Comparison of ENCODE assay signal across 17 mouse cellular contexts in the genomic region with DNA sequence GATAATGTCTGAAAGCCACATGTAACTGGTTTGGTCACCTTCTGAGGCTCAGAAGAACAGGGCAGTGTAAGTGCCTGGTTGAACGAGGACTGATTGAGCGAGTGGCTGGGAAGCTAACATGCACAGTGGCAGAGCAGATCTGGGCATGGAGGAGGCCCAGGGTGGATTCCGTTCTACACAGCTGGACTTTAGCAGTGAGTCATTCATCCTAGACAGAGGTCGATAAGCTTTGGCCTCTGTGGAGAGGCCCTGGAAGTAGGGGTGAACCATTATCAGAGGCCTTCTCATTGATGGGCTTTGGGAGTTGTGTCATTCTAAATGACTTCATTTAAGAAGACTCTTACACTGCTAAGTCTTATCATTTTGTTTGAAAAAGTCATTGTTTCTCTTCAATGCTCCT.
DNase-seq lines count a peak whose midpoint lies in the region; ATAC-seq lines count a peak whose summit lies in the region.
"Had no signal": no experiment of that assay in that cellular context is flagged by ENCODE, and none has a peak within 500 bp of the region (broad histone marks: within the 10 kb centered on the region; RNA-seq: fewer than 3 reads in every experiment).

No protein-coding gene starts in this region.

- H3K36me3 ChIP-seq in heart, embryonic 10.5 days: no peaks in the 10 kb centered on the region
- no peaks in the 10 kb centered on the region for H3K36me3 ChIP-seq in heart, embryonic 15.5 days
- H3K36me3 ChIP-seq in intestine, embryonic 16.5 days (ENCODE audit: control insufficient read depth, insufficient read depth, low read length): no peaks in the 10 kb centered on the region
- H3K36me3 ChIP-seq in intestine, embryonic 15.5 days: no peaks in the 10 kb centered on the region
- H3K36me3 ChIP-seq: embryonic facial prominence, embryonic 15.5 days; forebrain, embryonic 10.5 days; hindbrain, embryonic 13.5 days had no signal

- peak overlapping the region; percentile 6; the same call in 1 of the 2 replicates for H3K27ac ChIP-seq in heart, embryonic 10.5 days
- peak overlapping the region; percentile 29; the same call in 1 of the 2 replicates for H3K27ac ChIP-seq in heart, embryonic 15.5 days
- no peak overlapping the region for H3K27ac ChIP-seq in intestine, embryonic 16.5 days (ENCODE audit: low read length)
- no peak overlapping the region for H3K27ac ChIP-seq in intestine, embryonic 15.5 days
- H3K27ac ChIP-seq: embryonic facial prominence, embryonic 15.5 days; forebrain, embryonic 10.5 days had no signal

- H3K4me2 ChIP-seq in heart, embryonic 15.5 days: no peak overlapping the region
- H3K4me2 ChIP-seq in intestine, embryonic 16.5 days (ENCODE audit: low read depth, low read length): no peak overlapping the region
- H3K4me2 ChIP-seq in intestine, embryonic 15.5 days (replicated peaks): no peak overlapping the region
- H3K4me2 ChIP-seq: embryonic facial prominence, embryonic 15.5 days; hindbrain, embryonic 13.5 days had no signal

- H3K4me3 ChIP-seq in heart, embryonic 10.5 days: no peak overlapping the region
- H3K4me3 ChIP-seq in heart, embryonic 15.5 days: no peak overlapping the region
- H3K4me3 ChIP-seq in intestine, embryonic 16.5 days (ENCODE audit: low read length): no peak overlapping the region
- no peak overlapping the region for H3K4me3 ChIP-seq in intestine, embryonic 15.5 days (replicated peaks)
- H3K4me3 ChIP-seq: embryonic facial prominence, embryonic 15.5 days; erythroblast, embryonic 14.5 days; forebrain, embryonic 10.5 days; hindbrain, embryonic 13.5 days had no signal

- no peaks in the 10 kb centered on the region for H3K9me3 ChIP-seq in heart, embryonic 10.5 days
- no peaks in the 10 kb centered on the region for H3K9me3 ChIP-seq in heart, embryonic 15.5 days (replicated peaks)
- H3K9me3 ChIP-seq in intestine, embryonic 16.5 days (ENCODE audit: control insufficient read depth, low read length): no peaks in the 10 kb centered on the region
- H3K9me3 ChIP-seq in intestine, embryonic 15.5 days: no peaks in the 10 kb centered on the region
- H3K9me3 ChIP-seq: embryonic facial prominence, embryonic 15.5 days; forebrain, embryonic 10.5 days; hindbrain, embryonic 13.5 days had no signal

- peaks cover 19% of the 10 kb centered on the region for H3K4me1 ChIP-seq in heart, embryonic 10.5 days
- H3K4me1 ChIP-seq in heart, embryonic 15.5 days (replicated peaks): peaks cover 16% of the 10 kb centered on the region
- H3K4me1 ChIP-seq in intestine, embryonic 16.5 days (ENCODE audit: control insufficient read depth, insufficient read depth, low read length): no peaks in the 10 kb centered on the region
- no peaks in the 10 kb centered on the region for H3K4me1 ChIP-seq in intestine, embryonic 15.5 days (replicated peaks)

- H3K9ac ChIP-seq in heart, embryonic 15.5 days: no peak overlapping the region
- H3K9ac ChIP-seq in intestine, embryonic 16.5 days (ENCODE audit: low read depth, low read length): no peak overlapping the region
- no peak overlapping the region for H3K9ac ChIP-seq in intestine, embryonic 15.5 days
- H3K9ac ChIP-seq: embryonic facial prominence, embryonic 15.5 days; hindbrain, embryonic 13.5 days had no signal

- 30% methylated on average over 4 of the region's 4 CpGs for WGBS in heart, embryonic 10.5 days
- 33% methylated on average over 4 of the region's 4 CpGs for WGBS in heart, embryonic 15.5 days
- 67% methylated on average over 4 of the region's 4 CpGs for WGBS in intestine, embryonic 16.5 days
- 71% methylated on average over 4 of the region's 4 CpGs for WGBS in intestine, embryonic 15.5 days

- H3K27me3 ChIP-seq in heart, embryonic 10.5 days (ENCODE audit: insufficient read depth, poor library complexity, severe bottlenecking): no peaks in the 10 kb centered on the region
- no peaks in the 10 kb centered on the region for H3K27me3 ChIP-seq in heart, embryonic 15.5 days
- H3K27me3 ChIP-seq in intestine, embryonic 16.5 days (replicated peaks; ENCODE audit: control insufficient read depth, insufficient read depth, low read length): no peaks in the 10 kb centered on the region
- H3K27me3 ChIP-seq in intestine, embryonic 15.5 days (replicated peaks): no peaks in the 10 kb centered on the region
- H3K27me3 ChIP-seq: embryonic facial prominence, embryonic 15.5 days; hindbrain, embryonic 13.5 days had no signal

- ATAC-seq in heart, embryonic 15.5 days (replicated peaks; ENCODE audit: insufficient number of reproducible peaks, insufficient read depth, low FRiP score, low read depth): no peak; the same call in 1 of the 2 replicates
- 0 out of 2 replicates have a peak, but pooled peaks have one; percentile 71 for ATAC-seq in intestine, embryonic 16.5 days
- no peak for ATAC-seq in intestine, embryonic 15.5 days

- intact Hi-C loops in heart, postnatal 36 days (cut with DNase I): no loop called here
- intact Hi-C loops in heart, postnatal 25 days (cut with DNase I): no loop called here

- DNase-seq in heart, embryonic 10.5 days (ENCODE audit: low spot score): no peak
- DNase-seq in heart, postnatal 36 days: no peak
- DNase-seq in heart, postnatal 25 days (ENCODE audit: low spot score): no peak
- no peak for DNase-seq in lung, postnatal 25 days (ENCODE audit: low spot score)
- DNase-seq: adrenal gland, adult 8-10 months; adrenal gland, postnatal 36 days; embryo, embryonic 11 days; kidney, adult 11 months; kidney, adult 9 months; kidney, postnatal 10 days had no signal

Comparison
In these comparisons a context has a peak if more than half of its experiments do, and no peak if none do; other contexts are left out.
1. H3K27ac ChIP-seq: peak in heart, embryonic 10.5 days (single experiment) and heart, embryonic 15.5 days (single experiment); none in intestine, embryonic 16.5 days (single experiment) and intestine, embryonic 15.5 days (single experiment).